Mouse (Mus musculus) natural killer cell, adult 2 months (primary cell): ENCODE results near the gene Dnajb3.
"Not testable (repeated sequence)": the region's sequence is repeated elsewhere in the genome, so short reads cannot be mapped to it uniquely, and the experiment has no call there.

Source experiments
- DNase-seq, 2 experiments: peaks; one replicate each; pipeline ENCODE4 v3.0.0; 2022; ENCODE audit warnings: low spot score in 2 of 2

The Dnajb3 gene

DNA sequence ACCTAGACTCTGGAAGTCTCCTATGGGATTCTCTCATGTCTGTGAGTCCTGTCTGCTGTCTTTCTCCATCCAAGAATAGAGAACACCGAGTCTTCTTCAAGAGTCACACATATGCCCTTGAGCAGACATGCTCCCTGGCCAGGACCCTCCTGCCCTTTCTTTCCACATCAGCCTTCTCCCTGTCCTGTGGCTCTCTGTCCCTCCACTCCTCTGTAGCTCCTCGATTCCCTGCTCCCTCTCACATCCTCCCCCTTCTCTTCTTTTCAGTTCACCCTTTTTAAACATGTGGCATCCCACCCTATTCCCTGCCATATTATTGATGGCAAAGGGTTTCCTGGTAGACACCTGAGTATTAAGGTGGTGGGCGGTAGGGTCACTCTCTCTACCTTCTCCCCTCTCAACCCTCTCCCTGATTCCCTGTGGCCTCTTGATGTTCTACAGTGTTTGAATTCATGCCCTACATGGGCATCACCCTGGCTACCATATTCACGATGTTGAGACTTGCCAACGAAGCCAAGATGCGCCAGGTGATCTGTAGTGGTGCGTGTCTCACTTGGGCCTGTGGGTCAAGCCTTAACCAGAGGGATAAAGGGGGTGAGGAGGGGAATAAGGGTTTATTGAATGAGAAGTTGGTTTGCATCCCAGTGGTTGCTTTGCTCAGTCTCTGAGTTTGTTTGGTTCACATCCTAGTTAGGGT lies 26.4 kb upstream of the Dnajb3 start:
- no peak for DNase-seq

DNA sequence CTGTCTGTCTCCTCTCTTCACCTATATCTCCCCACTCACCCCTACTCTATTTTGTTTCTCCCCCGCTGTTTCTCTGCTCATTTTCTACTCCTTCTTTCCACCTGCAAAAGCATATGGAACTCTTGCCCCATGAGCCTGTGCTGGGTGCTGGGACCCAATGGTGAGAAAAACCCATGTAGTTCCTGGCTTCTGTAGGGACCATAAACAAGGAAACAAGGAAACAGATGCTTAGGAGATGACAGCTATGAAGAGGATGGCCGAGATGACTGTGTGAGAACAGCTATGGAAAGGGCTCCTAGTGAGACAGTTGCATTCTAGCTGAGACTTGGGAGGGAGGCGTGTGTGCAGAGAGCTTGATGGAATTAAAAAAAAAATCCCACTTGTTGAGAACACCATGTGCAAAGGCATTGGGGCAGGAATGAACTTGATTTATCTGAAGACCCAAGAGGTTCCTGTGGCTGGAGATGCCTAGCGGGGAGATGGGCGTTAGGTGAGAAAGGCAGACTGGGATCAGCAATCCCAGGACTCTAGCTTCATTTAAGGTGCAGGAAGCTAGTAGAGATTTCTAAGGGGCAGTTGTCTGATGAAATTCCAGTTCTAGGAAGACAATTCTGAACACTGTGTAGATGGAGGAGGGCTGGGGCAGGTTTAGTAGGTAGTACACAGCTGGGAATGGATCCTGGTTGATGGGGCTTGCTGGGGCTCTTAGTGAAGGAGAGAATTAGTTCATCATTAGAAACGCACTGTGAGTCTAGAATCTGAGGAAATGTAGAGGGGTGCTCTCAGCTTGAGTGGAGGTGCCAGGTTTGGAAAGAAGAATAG lies 25.6 kb upstream of the Dnajb3 start:
- no peak for DNase-seq

DNA sequence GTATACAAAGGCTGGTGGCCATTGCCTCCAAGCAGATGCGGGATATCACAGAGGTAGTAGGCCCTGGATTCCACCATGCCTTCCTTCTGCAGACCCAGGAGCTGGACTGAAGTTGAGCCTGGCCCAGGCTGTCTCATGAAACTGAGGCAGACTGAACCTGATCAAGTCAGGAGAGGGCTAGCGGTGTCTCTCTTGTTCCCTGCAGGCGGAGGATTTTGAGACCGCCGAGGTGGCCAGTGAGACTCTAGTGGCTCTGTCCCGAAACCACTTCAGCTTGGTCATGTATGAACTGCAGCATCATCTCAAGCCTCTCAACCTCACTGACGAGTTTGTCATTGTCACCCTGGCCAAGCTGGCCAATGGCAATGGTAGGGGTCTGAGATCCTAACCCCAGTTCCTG lies 24.8 kb upstream of the Dnajb3 start:
- DNase-seq: no peak

DNA sequence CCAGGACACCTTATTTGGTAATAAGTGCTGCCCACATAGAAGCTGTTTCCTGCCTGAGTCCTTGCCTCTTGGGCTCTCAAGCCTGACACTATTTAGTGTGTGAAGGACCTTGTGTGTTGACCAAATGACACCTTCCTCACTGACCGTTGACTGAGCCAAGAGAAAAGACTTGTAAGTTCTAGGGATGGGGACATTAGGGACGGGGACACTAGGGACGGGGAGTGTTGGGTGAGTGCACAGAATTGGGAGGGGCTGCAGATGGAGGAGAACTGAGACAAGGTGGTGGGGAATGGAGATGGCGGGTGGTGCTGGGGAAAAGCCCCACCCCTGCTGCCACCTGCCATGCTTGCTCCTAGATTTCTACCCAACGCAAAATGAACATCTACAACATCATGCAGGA lies 24.4 kb upstream of the Dnajb3 start:
- no peak for DNase-seq

DNA sequence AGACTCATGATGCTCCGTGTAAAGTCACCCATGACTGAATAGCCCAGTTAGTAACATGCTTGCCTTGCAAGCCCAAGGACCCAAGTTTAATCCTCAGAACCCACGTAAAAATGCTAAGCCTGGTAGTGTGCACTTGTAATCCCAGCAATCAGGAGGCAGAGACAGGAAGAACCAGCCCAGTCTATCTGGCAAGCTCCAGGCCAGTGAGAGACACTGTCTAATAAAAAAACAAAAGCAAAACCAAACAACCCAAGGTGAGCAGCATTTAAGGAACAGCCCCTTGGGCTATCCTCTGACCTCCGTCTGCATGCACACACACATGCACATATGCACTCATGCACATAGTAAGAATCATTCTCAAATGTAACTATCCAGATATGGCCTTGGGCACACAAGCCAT lies 24.0 kb upstream of the Dnajb3 start:
- no peak for DNase-seq

DNA sequence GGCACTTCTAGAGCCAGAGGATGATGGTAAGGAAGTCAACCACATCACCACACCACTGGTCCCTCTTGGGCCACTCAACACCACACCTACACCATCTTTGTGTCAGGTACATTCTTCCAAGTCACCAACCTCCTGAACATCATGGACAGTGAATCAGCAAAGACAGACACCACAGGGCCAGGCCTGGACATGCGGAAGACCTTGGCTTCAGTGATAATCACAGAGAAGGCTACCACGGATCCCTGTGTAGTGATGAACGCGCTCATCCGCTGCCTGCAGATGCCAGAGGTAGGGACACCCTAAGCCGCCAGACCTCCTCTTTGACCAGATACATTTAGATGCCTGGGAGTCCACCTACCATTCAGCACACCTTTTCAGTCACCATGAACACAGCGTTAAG lies 22.5 kb upstream of the Dnajb3 start:
- no peak for DNase-seq

DNA sequence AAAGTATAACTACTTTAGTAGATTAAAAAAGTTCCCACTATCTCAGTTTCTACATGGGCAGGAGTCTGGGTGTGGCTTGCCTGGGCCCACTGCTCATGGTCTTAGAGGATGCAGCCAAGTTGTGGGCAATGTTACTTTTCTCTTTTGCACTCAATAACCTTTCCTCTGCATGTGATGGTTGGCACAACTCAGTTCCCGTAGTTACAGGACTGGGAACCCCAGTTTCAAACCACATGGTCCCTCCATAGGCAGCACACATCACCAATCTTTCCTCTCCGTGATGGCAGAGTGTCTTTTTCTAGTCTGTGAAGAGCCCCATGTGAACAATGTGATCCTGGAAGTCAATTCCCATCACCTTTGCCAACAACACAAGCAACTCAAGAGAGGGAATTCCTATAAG lies 21.9 kb upstream of the Dnajb3 start:
- no peak for DNase-seq

DNA sequence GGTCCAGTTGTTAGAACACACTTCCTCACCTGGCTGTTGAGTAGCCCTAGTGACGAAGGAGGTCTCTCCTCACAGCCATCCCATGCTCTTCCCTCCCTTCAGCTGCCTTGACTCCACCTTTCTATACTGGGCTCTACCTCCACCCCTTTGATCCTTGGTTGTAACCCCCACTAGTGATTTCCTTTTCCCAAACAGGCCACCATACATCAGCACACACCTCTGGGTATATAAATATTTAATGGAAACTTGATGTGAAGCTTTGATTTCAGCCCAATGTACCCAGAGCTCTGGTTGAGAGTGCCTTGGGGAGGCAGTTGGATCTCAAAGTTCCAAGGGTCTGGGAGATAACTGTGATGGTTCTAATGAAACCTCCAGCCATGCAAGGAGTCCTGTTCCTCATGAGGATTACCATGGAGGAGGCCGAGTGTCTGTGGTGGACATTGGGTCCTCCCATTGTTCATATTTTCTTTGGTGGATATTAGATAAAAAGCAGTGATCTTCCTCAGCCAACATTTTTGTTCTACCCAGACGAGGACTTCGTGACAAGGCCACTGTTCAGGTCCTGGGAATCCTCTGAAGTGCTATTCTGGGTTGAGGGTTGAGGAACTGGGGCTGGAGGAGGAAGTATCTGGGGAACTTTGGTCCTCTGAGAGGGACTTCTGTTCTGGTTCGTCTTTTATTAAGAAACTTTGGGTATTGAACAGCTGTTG lies 21.2 kb upstream of the Dnajb3 start, which contains the start of gene Mroh2a:
Mroh2a (plus strand) TSS at position 317 of the 710 bp plus-strand sequence.
- DNase-seq: no peak

DNA sequence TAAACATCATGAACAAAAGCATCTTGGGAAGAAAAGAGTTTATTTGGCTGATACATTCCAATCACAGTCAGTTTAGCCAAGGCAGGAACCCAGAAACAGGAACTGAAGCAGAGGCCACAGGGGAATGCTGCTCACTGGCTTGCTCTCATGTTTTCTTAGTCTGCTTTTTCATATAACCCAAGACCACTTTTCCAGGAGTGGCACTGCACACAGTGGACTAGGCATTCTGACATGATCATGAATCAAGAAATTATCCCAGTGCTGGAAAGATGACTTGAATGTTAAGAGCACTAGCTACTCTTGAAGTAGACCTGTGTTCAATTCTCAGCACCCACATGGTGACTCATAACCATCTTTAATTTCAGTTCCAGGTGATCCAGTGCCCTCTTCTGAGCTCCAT lies 20.2 kb upstream of the Dnajb3 start:
- peak in 1 of 2 experiments; percentile 1 for DNase-seq

DNA sequence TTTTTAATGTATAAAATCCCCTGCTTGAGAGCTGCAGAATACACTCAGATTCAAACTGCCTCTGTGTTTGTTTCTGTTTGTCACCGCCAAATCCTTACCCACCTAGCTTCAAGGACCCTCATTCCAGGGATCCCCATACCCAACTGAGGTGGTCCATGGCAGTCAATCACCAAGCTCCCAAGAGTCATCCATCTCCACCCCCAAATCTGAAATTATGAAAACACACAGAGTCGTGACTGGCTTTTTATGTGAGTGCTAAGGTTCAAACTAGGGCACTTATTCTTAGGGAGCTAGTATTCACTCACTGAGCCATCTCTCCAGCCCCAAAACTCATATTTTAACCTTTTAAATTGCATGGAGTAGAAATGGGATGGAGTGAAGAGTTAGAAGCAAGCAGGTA lies 19.7 kb upstream of the Dnajb3 start:
- DNase-seq: not testable (repeated sequence)

DNA sequence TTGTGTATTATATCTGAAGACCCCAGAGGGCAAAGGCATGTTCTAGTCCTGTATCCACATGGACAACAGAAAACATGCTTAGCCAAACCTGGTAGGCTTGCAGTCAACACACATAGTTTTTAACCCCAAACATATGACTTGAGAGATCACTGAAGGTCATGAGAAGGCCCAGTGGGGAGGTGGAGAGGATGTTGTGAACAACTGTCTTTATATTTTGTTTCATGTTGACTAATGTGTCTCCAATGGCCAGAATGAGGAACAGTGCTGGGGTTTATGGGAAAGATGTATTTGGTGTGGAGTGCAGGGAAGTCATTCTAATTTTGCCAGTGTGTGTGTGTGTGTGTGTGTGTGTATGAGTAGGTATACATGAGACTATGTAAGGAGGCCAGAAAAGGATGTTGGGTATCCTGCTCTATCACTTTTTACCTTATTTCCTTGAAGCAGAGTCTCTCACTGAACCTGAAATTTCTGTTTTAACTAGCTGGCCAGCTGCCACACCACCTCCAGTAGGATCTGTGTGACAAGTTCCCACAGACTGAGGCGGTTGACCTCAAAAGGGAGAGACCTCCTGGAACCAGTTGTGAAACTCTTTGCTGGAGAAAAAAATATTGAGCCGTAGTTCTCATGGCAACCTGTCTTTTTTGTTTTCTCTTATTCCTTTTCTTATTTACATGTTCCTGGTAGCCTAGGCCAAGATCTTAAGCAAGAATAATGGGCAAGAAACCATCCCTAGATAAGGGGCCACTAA lies 18.6 kb upstream of the Dnajb3 start:
- DNase-seq: peak in 1 of 2 experiments; percentile 1

DNA sequence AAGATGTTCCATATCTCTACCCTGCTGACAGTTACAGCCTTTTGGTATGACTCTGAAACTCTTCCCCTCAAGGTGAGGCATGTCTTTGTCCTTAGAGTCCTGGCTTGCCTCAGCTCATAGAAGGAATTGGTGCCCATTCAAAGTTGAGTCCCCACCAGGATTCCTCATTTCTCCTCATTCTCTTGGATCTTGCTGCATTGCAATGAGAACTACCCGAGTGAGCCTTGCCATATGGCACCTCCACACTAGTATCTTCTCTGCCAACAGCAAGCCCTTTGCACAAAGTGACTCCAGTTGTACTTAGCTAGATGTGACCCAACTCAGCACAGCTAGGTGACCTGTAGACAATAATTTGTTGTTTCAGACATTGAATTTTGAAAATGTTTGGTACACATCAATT lies 18.0 kb upstream of the Dnajb3 start:
- peak in 1 of 2 experiments; percentile 2 for DNase-seq

DNA sequence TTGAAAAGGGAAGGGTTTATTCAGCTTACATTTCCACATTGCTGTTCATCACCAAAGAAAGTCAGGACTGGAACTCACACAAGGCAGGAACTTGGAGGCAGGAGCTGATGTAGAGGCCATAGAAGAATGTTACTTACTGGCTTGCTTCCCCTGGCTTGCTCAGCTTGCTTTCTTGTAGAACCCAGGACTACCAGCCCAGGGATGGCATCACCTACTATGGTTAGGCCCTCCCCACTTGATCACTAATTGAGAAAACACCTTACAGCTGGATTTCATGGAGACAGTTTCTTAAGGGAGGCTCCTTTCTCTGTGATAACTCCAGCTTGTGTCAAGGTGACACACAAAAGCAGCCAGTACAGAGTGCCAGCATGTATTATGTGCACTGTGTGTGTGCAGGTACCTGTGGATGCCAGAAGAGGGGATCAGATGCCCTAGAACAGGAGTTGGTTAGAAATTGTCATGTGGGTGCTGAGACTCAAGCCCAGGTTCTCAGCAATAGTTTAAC lies 17.5 kb upstream of the Dnajb3 start:
- DNase-seq: peak in 1 of 2 experiments; percentile 2

DNA sequence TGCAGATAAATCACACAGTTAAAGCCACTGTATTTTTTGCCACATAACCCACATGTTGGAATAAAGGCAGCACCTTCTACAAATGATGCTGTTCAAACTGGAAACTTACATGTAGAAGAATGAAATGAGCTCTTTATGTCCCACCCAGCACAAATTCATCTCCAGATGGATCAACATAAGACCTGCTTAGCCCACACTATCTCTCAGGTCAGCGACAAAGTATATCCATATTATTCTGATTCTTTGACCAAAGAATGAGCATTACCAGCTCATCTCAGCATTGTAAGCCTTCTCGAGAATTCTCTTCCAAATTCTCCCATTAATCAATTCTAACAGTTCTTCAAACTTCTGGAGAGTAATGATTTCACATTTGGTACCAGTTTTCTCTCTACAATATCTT lies 16.6 kb upstream of the Dnajb3 start:
- DNase-seq: no peak

DNA sequence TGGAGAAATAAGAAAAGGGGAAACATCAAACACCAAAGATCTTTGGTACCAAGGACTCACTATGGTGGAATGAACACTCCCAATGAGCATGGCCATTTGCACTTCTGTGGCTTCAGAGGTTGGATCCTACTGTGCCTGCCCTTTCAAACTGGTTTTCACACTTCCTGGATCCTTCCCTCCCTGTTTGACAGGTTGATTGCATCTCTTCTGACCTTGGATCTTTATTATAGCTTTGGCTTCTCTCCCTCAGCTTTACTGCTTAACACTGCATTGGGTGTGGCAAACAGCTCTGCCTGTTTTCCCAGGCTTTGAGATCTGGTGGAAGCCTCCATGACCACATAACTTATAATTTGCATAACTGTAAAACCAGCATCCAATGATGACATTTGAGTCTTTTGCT lies 14.8 kb upstream of the Dnajb3 start:
- DNase-seq: no peak

DNA sequence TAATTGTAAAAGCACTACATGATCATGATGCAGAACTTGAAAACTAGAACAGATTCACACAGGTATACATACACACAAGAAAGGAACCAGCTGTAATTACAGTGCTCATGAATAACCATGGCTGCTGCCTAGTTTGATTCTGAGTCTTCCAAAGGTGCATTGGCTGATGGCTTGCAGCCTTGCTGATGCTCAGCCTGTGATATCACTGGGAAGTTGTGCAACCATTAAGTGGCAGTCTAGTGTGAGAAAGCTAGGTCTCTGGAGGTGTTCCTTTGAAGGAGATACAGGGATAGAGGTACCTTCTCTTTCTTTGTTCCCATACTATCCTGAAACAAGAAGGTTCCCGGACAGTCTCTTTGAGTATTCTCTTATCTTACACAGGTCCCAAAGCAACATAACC lies 13.5 kb upstream of the Dnajb3 start:
- no peak for DNase-seq

DNA sequence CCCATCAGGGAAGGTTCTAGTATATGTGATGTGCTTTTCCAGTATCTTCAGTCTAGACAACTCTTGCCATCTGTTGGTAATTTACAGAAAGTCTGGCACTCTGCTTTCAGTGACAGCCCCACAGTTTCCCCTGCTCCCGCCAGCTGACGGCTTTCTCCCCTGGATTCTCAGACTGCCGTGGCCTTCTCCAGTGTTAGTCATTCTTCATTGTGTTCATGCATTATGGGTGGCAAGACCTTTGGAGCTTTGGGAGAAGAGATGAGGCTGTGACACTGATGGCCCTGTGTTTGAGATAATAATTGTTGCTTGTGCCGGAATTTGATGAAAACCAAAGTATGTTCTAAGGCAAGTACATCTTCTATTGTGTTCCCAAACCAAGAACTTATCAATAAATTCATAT lies 13.0 kb upstream of the Dnajb3 start:
- DNase-seq: no peak

DNA sequence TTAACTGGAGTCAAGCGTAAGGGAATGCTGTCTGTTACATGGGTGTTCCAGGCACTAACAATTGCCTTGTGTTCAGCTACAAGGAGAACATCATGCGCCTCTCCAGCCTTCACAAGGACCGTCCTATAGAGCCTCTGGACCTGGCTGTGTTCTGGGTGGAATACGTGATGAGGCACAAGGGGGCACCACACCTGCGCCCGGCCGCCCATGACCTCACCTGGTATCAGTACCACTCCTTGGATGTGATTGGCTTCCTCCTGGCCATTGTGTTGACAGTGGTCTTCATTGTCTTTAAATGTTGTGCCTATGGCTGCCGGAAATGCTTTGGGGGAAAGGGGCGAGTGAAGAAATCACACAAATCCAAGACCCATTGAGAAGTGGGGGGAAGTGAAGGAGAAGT lies 12.5 kb upstream of the Dnajb3 start:
- DNase-seq: no peak

DNA sequence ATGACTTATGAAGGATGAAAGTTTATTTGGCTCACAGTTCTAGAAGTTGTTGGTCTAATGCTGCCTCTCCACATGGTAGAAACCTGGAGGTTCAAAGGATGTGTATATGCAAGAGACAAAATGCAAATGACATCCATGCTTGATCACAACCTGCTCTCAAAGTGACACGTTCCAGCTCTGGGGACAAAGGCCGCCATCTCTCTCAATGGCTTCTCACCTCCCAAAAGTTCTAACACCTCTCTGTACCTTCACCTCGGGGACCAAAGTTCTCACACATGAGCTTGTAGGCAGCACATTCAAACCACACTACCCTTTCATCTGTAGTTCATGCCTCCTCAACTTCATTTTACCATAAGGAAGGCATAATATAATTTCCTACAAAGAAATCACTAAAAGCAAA lies 12.0 kb upstream of the Dnajb3 start:
- DNase-seq: no peak

DNA sequence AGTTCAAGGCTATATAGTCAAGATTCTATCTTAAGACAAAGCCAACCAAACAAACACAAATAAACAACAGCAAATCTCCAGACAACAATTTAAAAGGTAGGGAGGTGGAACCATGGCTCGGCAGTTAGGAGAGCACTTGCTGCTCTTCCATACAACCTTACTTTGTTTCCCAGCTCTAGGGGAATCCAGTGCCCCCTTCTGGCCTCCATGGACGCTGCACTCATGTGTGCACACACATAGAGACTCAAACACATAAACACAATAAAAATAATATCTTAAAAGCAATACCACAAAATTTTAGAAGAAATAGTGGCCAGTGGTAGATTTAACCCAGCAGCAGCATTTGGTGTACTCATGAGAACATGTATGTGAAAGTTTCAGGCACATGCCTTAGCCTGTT lies 11.6 kb upstream of the Dnajb3 start:
- no peak for DNase-seq

DNA sequence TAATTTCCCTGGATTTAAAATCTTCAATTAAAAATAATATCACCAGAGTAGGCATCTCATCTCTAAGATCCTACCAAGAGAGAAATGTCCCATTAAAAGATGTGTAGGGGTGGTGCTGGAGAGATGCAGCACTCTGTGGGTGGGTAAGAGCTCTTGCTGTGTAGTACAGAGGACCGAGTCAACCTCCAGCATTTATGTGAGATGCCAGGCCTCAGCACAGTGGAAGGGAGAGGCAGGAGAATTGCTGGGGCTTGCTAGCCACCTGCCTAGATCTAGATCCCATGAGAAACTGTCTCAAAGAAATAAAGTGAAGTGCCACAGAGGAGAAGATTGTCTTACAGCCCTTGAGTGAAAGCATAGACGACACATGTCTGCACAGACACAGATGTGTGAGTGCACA lies 11.0 kb upstream of the Dnajb3 start:
- DNase-seq: no peak
